Mouse (Mus musculus) naive thymus-derived CD4-positive, alpha-beta T cell, adult 2 months (primary cell): Measurements from ENCODE around the gene Rcor1.
A peak's percentile ranks its signal among the peaks of the same experiment; 100 is the strongest.
"Not testable (repeated sequence)": the region's sequence is repeated elsewhere in the genome, so short reads cannot be mapped to it uniquely, and the experiment has no call there.

ENCODE experiments used
- DNase-seq: peaks from one replicate; pipeline ENCODE4 v3.0.0-alpha.2; 2011; ENCODE audit warnings: low read depth

The Rcor1 gene

GRCm38 (mm10) chr12:111069299-111069698 lies 30.1 kb downstream of the Rcor1 start:
- DNase-seq = not testable (repeated sequence)

GRCm38 (mm10) chr12:111071009-111071408 lies 31.9 kb downstream of the Rcor1 start:
- no peak for DNase-seq

- peak; percentile 92 for DNase-seq
These were observed 32.5 kb downstream of the Rcor1 start for GRCm38 (mm10) chr12:111071477-111072152.

- no peak for DNase-seq
These were observed 37.3 kb downstream of the Rcor1 start for GRCm38 (mm10) chr12:111076385-111076965.

GRCm38 (mm10) chr12:111085579-111085978 lies 46.4 kb downstream of the Rcor1 start:
- no peak for DNase-seq

- DNase-seq = no peak
These were observed 47.9 kb downstream of the Rcor1 start for GRCm38 (mm10) chr12:111087066-111087465.

- DNase-seq = peak; percentile 89
These were observed 49.0 kb downstream of the Rcor1 start for GRCm38 (mm10) chr12:111088186-111088585.

GRCm38 (mm10) chr12:111088731-111089141 lies 49.6 kb downstream of the Rcor1 start:
- DNase-seq = no peak

GRCm38 (mm10) chr12:111089145-111089544 lies 50.0 kb downstream of the Rcor1 start:
- DNase-seq = no peak

- no peak for DNase-seq
These were observed 51.6 kb downstream of the Rcor1 start for GRCm38 (mm10) chr12:111090801-111091200.

GRCm38 (mm10) chr12:111091981-111092380 lies 52.8 kb downstream of the Rcor1 start:
- DNase-seq = no peak

- DNase-seq = peak; percentile 32
These were observed 54.9 kb downstream of the Rcor1 start for GRCm38 (mm10) chr12:111094073-111094472.

GRCm38 (mm10) chr12:111095086-111095485 lies 55.9 kb downstream of the Rcor1 start:
- no peak for DNase-seq

GRCm38 (mm10) chr12:111096249-111096648 lies 57.1 kb downstream of the Rcor1 start:
- no peak for DNase-seq

GRCm38 (mm10) chr12:111097036-111097435 lies 57.9 kb downstream of the Rcor1 start:
- DNase-seq = no peak

- no peak for DNase-seq
These were observed 72.0 kb downstream of the Rcor1 start for GRCm38 (mm10) chr12:111111176-111111575.

- no peak for DNase-seq
These were observed 75.4 kb downstream of the Rcor1 start for GRCm38 (mm10) chr12:111114593-111114992.

- DNase-seq = no peak
These were observed 80.4 kb downstream of the Rcor1 start for GRCm38 (mm10) chr12:111119506-111120085.

- no peak for DNase-seq
These were observed 82.0 kb downstream of the Rcor1 start for GRCm38 (mm10) chr12:111120976-111121645.

- peak; percentile 70 for DNase-seq
These were observed 83.2 kb downstream of the Rcor1 start for GRCm38 (mm10) chr12:111122332-111122852.

- no peak for DNase-seq
These were observed 85.6 kb downstream of the Rcor1 start for GRCm38 (mm10) chr12:111124601-111125260.

GRCm38 (mm10) chr12:111125666-111126065 lies 86.5 kb downstream of the Rcor1 start:
- no peak for DNase-seq
